ENCODE assay signal across 27 mouse cellular contexts in the genomic region with DNA sequence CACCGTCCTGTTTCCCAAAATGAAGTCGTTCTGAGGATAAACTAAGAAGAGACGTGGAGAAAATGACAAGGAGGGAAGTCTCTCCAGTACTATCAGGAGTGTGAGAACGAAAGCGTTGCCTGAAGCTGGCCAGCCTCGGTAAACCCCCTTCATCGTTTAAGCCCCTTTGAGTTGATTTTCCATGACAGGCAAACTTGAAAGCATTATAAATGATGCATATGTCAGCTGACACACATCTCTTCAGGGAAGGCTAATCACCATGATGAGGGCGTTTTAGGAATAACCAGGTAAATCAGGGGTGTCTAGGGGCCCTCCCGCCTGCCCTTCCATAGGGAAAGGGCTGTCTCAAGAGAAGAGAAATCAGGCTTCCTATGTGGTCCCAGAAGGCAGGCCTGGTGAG.
"Had no signal": no experiment of that assay in that cellular context is flagged by ENCODE, and none has a peak within 500 bp of the region (broad histone marks: within the 10 kb centered on the region; RNA-seq: fewer than 3 reads in every experiment).

No protein-coding gene starts in this region.

- DNase-seq: cerebellum, adult 18-20 months; cerebellum, adult 2 months; cerebellum, adult 8-10 months; cerebellum, adult 9-10 months; cerebellum, adult 9-11 months; cerebellum, postnatal 10 days; cerebellum, postnatal 14 days; cerebellum, postnatal 25 days; cerebellum, postnatal 36 days; embryo, embryonic 11 days; forebrain, postnatal 0 days; gastrocnemius, adult 2 months; gastrocnemius, postnatal 10 days; gastrocnemius, postnatal 14 days; gastrocnemius, postnatal 25 days; gastrocnemius, postnatal 36 days had no signal

- H3K27me3 ChIP-seq: embryonic facial prominence, embryonic 12.5 days; embryonic facial prominence, embryonic 13.5 days; embryonic facial prominence, embryonic 15.5 days; forebrain, embryonic 12.5 days; forebrain, embryonic 13.5 days; forebrain, embryonic 15.5 days had no signal

- H3K9me3 ChIP-seq: embryonic facial prominence, embryonic 10.5 days; embryonic facial prominence, embryonic 12.5 days; embryonic facial prominence, embryonic 13.5 days; embryonic facial prominence, embryonic 15.5 days; forebrain, embryonic 10.5 days; forebrain, embryonic 12.5 days; forebrain, embryonic 13.5 days; forebrain, embryonic 15.5 days had no signal

- H3K9ac ChIP-seq: embryonic facial prominence, embryonic 12.5 days; embryonic facial prominence, embryonic 13.5 days; embryonic facial prominence, embryonic 15.5 days; forebrain, embryonic 12.5 days; forebrain, embryonic 13.5 days; forebrain, embryonic 15.5 days; forebrain, postnatal 0 days had no signal

- H3K4me2 ChIP-seq: embryonic facial prominence, embryonic 12.5 days; embryonic facial prominence, embryonic 13.5 days; embryonic facial prominence, embryonic 15.5 days; forebrain, embryonic 12.5 days; forebrain, embryonic 13.5 days; forebrain, embryonic 15.5 days had no signal

- H3K4me1 ChIP-seq: embryonic facial prominence, embryonic 10.5 days; embryonic facial prominence, embryonic 12.5 days; embryonic facial prominence, embryonic 13.5 days; embryonic facial prominence, embryonic 15.5 days; forebrain, embryonic 10.5 days; forebrain, embryonic 12.5 days; forebrain, embryonic 13.5 days; forebrain, embryonic 15.5 days had no signal

- H3K27ac ChIP-seq: embryonic facial prominence, embryonic 10.5 days; embryonic facial prominence, embryonic 12.5 days; embryonic facial prominence, embryonic 13.5 days; embryonic facial prominence, embryonic 15.5 days; forebrain, embryonic 10.5 days; forebrain, embryonic 12.5 days; forebrain, embryonic 13.5 days; forebrain, embryonic 15.5 days; gastrocnemius, adult 2 months had no signal

- H3K36me3 ChIP-seq: embryonic facial prominence, embryonic 10.5 days; embryonic facial prominence, embryonic 12.5 days; embryonic facial prominence, embryonic 13.5 days; embryonic facial prominence, embryonic 15.5 days; forebrain, embryonic 10.5 days; forebrain, embryonic 12.5 days; forebrain, embryonic 15.5 days had no signal

- ATAC-seq: forebrain, embryonic 13.5 days; forebrain, embryonic 14.5 days; forebrain, embryonic 15.5 days; forebrain, embryonic 16.5 days; forebrain, postnatal 0 days had no signal

- H3K4me3 ChIP-seq: embryonic facial prominence, embryonic 10.5 days; embryonic facial prominence, embryonic 12.5 days; embryonic facial prominence, embryonic 13.5 days; embryonic facial prominence, embryonic 15.5 days; erythroblast, embryonic 14.5 days; forebrain, embryonic 10.5 days; forebrain, embryonic 12.5 days; forebrain, embryonic 13.5 days; forebrain, embryonic 15.5 days; gastrocnemius, adult 2 months had no signal
